In genomic region chr14:121416626-121417319, GRCm38 (mm10) we compare ENCODE assay signal across 16 mouse cellular contexts. TPM values are rescaled to one million over a fixed set of nuclear protein-coding genes. Genes with fewer than 3 reads are reported as not detected.
A peak's percentile ranks its signal among the peaks of the same experiment; 100 is the strongest.
DNase-seq lines count a peak whose midpoint lies in the region; ATAC-seq lines count a peak whose summit lies in the region.
"Had no signal": no experiment of that assay in that cellular context is flagged by ENCODE, and none has a peak within 500 bp of the region (broad histone marks: within the 10 kb centered on the region; RNA-seq: fewer than 3 reads in every experiment).

No protein-coding gene starts in this region.

- peak; percentile 58 for DNase-seq in CD4-positive, CD25-positive, alpha-beta regulatory T cell, adult 2 months (ENCODE audit: low read depth, low spot score)
- DNase-seq in NIH3T3 (ENCODE audit: low read depth), result peak; percentile 58
- peak; percentile 61 for DNase-seq in induced T-regulatory cell, adult 2 months (ENCODE audit: low read depth)
- DNase-seq in left cerebral cortex, adult 9 months (ENCODE audit: low spot score in 2 of 2), result no peak
- DNase-seq in urinary bladder, postnatal 10 days (ENCODE audit: low spot score), result no peak
- no peak for DNase-seq in layer of hippocampus, adult 11-12 months (ENCODE audit: low spot score)
- DNase-seq: cerebellum, adult 11-12 months; cerebellum, postnatal 36 days; heart, adult 2 months; kidney, adult 18-20 months; spleen, adult 18-20 months; thymus, adult 2 months had no signal

- ATAC-seq in neutrophil, adult 5-6 weeks (ENCODE audit: extremely low read depth, insufficient number of reproducible peaks, low FRiP score, poor library complexity, severe bottlenecking), result 0 out of 2 replicates have a peak, but pooled peaks have one; percentile 44
- ATAC-seq: forebrain, embryonic 14.5 days; hindbrain, embryonic 16.5 days; Patski had no signal

RNA-seq across cellular contexts. Expression of gene Stk24, which starts 37.0 kb away (rescaled TPM):
- total RNA-seq in neutrophil, adult 5-6 weeks (2017), result 162 and 165 TPM in 2 replicates

Comparison
In these comparisons a context has a peak if more than half of its experiments do, and no peak if none do; other contexts are left out.
1. DNase-seq: peak in CD4-positive, CD25-positive, alpha-beta regulatory T cell, adult 2 months (single experiment), NIH3T3 (single experiment) and induced T-regulatory cell, adult 2 months (single experiment); none in left cerebral cortex, adult 9 months (0 of 2), urinary bladder, postnatal 10 days (single experiment) and layer of hippocampus, adult 11-12 months (single experiment).